Mouse (Mus musculus) liver, adult 2 months (tissue): Measurements from ENCODE around the gene Cep97.

Source experiments
- CTCF ChIP-seq: fragments of 200-500 bp; IDR thresholded peaks from 2 replicates; pipeline ENCODE4 v1.5.1; 2011; ENCODE audit warnings: low read depth, low read length, control low read depth
- POLR2A ChIP-seq: fragments of 200-500 bp; IDR thresholded peaks from 2 replicates; pipeline ENCODE4 v1.6.1; 2011; ENCODE audit warnings: low read length, control low read depth; ENCODE audit not compliant: insufficient read depth; ENCODE audit errors: extremely low read depth

GRCm38 (mm10) chr16:55974903-55975285 lies 40.2 kb upstream of the Cep97 start:
- TF ChIP-seq CTCF (no peak), POLR2A (no peak)
